Mouse (Mus musculus) kidney, embryonic 16.5 days (tissue): ENCODE data around the gene Irf8. TPM values are rescaled to one million over a fixed set of nuclear protein-coding genes. Genes with fewer than 3 reads are reported as not detected.

Experiments used
- ATAC-seq: fragments of 200-750 bp; cut with Nextera tagmentation; 2 replicates; pipeline ENCODE4 v1.8.0; 2017; ENCODE audit warnings: moderate TSS enrichment; ENCODE audit not compliant: low FRiP score, low TSS enrichment
- H3K27ac ChIP-seq: fragments of 300-500 bp; sonication (generic); 2 replicates; pipeline ENCODE4 v1.5.1; 2014; ENCODE audit warnings: low read length
- H3K27me3 ChIP-seq: fragments of 300-500 bp; sonication (generic); 2 replicates; pipeline ENCODE4 v1.6.1; 2014; ENCODE audit warnings: low read length, control low read depth, mixed read lengths; ENCODE audit not compliant: insufficient read depth
- H3K36me3 ChIP-seq: fragments of 300-500 bp; sonication (generic); 2 replicates; pipeline ENCODE4 v1.6.1; 2014; ENCODE audit warnings: low read length, control low read depth, mixed read lengths; ENCODE audit not compliant: insufficient read depth
- H3K4me1 ChIP-seq: fragments of 300-500 bp; sonication (generic); 2 replicates; pipeline ENCODE4 v1.6.1; 2014; ENCODE audit warnings: low read length, control low read depth, mixed read lengths; ENCODE audit not compliant: insufficient read depth
- H3K4me2 ChIP-seq: fragments of 300-500 bp; sonication (generic); replicated peaks from 2 replicates; pipeline ENCODE4 v1.6.1; 2014; ENCODE audit warnings: low read depth, low read length
- H3K4me3 ChIP-seq: fragments of 300-500 bp; sonication (generic); 2 replicates; pipeline ENCODE4 v1.5.1; 2014; ENCODE audit warnings: mild to moderate bottlenecking, low read length
- H3K9ac ChIP-seq: fragments of 300-500 bp; sonication (generic); replicated peaks from 2 replicates; pipeline ENCODE4 v1.6.1; 2014; ENCODE audit warnings: low read length
- H3K9me3 ChIP-seq: fragments of 300-500 bp; sonication (generic); 2 replicates; pipeline ENCODE4 v1.6.1; 2016; ENCODE audit warnings: low read length, control low read depth
- WGBS: fragments of 180-500 bp; shearing (Covaris S2); extraction: QIAGEN DNeasy Blood & Tissue Kit; methylation state at CpG from one replicate; pipeline ENCODE4 v1.1.7; 2014; 5-methylcytosine and 5-hydroxymethylcytosine counted together
- polyA plus RNA-seq: library from polyadenylated mRNA; unstranded; fragments of >200 nt; fragmentation: Nextera tagmentation; extraction: Ambion mirVana; gene quantifications from 2 replicates; pipeline ENCODE4 v1.2.1, GENCODE M21; 2015

Irf8 gene
- polyA plus RNA-seq, 1 experiment from 2014 or later: 10.0 TPM

DNA sequence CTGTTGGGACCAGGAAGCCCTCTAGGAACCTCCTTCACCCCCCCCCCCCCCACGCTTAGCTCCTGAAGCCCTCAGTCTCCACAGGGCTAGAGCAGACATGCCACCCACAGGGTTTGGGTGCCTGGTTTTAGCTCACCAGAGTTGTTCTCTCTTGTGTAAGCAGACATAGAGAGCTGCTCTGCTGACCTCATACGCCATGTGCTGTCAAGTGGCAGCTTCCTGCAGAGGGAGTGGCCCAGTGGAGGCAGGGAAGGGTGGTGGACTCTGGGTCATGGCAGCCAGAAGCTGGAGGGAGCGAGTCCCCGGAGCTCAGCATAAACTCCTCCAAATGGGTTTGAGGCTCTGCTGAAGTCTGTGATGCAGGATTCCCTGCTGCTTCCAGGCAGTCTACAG, 7.7 kb downstream of the Irf8 start:
- Histone ChIP-seq H3K27ac (peak overlapping the region; percentile 81), H3K4me3 (no peak overlapping the region), H3K27me3 (0 out of 2 replicates have a peak, but pooled peaks cover 3% of the 10 kb centered on the region), H3K4me2 (no peak overlapping the region), H3K9me3 (no peaks in the 10 kb centered on the region), H3K9ac (0 out of 2 replicates have a peak overlapping the region, but pooled peaks have one; percentile 5), H3K4me1 (peaks cover 32% of the 10 kb centered on the region), H3K36me3 (no peaks in the 10 kb centered on the region; the same call in 1 of the 2 replicates)
- WGBS: 48% methylated on average over 4 of the region's 4 CpGs
- ATAC-seq: peak; percentile 31; the same call in 1 of the 2 replicates

DNA sequence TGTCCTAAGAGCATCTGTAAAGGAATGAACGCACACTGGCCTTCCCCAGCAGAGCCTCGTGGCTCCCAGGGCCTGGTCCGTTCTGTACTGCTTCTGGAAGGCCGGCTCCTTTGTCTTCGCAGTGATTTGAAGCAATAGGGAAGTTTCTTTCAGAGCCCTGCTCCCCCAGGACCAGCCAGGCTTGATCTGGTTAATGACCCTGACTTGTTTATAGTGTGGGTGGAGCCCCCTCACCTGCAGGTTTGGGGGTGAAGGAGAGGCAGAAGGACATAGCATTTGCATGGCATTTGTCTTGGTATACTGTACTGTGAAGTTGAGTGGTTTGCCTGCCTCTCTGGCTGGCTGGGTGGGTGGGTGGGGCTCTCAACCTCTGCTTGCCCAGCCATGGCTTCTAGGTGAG, 8.3 kb downstream of the Irf8 start:
- 48% methylated on average over 5 of the region's 5 CpGs for WGBS
- H3K4me2 ChIP-seq: no peak overlapping the region

DNA sequence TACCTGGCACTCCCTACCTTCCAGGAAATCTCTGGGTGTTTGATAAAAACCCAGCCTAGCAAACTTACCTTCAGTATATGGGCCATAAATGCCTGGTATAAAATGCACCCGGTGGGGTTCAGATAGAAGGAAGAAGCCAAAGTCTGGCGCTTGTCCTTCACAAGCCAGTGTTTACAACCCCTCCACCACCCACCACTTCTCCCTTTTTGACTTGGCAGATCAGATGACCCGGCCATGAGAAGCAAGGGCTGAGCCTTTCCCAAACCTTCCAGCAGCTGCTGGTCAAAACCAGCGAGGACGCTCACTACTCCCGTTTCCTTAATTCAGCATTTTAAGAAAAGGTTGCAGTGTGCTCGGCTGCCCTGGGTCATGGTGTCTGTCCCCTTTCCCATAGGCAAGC, 9.1 kb downstream of the Irf8 start:
- Histone ChIP-seq H3K36me3 (no peaks in the 10 kb centered on the region), H3K4me2 (no peak overlapping the region), H3K27me3 (no peaks in the 10 kb centered on the region), H3K27ac (no peak overlapping the region), H3K9me3 (no peaks in the 10 kb centered on the region), H3K4me1 (peaks cover 32% of the 10 kb centered on the region), H3K4me3 (no peak overlapping the region), H3K9ac (no peak overlapping the region)
- WGBS: 30% methylated on average over 7 of the region's 7 CpGs
- ATAC-seq: no peak

More for the DNA sequence above, 8.3 kb downstream of the Irf8 start:
- Histone ChIP-seq H3K4me3 (no peak overlapping the region), H3K9me3 (no peaks in the 10 kb centered on the region), H3K36me3 (no peaks in the 10 kb centered on the region; the same call in 1 of the 2 replicates), H3K4me1 (peaks cover 32% of the 10 kb centered on the region), H3K9ac (no peak overlapping the region), H3K27ac (peak overlapping the region; percentile 81), H3K27me3 (no peaks in the 10 kb centered on the region)
- no peak for ATAC-seq

DNA sequence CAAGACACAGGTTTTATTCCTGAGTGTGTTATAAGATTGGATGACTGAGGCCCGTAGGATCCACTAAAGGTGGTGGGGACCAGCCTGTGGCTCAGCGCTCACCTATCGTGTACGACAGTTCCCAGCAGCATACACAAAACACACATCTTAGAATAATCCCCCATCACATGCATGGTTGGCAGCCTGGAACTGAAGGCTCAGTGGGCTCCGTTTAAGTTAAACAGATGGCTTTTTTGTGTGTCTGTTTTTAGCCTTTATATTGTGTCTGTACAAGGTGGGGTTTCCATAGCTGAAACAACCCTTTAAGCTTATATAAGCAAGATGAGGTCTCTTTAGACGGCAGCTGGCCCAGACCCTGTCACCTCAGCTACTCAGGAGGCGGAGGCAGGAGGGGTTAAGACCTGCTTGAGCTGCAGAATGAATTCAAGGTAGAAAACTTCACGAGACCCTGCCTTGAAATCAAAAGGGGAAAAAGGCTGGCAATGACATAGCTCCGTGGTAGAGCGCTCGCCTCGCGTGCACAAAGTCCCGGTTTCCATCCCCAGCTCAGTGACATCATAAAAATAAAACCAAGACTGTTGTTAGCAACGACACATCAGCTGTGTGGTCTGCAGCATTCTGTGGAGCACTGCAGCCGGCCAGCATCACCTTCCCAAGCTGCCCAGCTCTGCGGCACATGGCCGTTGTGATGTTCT, 10.0 kb downstream of the Irf8 start:
- Histone ChIP-seq H3K4me2 (no peak overlapping the region), H3K9me3 (no peaks in the 10 kb centered on the region), H3K4me3 (no peak overlapping the region), H3K27me3 (no peaks in the 10 kb centered on the region), H3K36me3 (no peaks in the 10 kb centered on the region), H3K27ac (no peak overlapping the region), H3K9ac (no peak overlapping the region), H3K4me1 (peaks cover 33% of the 10 kb centered on the region)
- no peak for ATAC-seq
- WGBS: 64% methylated on average over 18 of the region's 18 CpGs

DNA sequence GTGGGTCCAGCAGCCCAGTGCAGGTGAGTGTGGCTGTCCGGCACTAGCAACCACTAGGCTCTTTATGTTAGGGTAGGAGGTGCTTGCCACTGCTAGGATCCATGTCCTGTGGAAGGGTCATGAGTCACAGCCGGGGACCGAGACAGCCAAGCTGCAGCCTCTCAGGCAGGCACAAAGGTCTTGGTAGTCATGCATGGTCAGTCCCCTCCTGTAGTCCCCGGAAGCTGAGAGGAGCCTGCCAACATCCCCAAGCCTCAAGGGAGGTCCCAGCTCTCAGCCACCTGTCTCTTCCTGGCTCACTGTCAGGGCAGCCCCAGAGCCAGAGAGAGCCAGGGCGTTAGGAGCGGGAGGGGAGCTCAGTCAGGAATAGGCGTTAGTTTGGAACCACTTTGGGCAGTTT, 11.1 kb downstream of the Irf8 start:
- no peak for ATAC-seq
- Histone ChIP-seq H3K27me3 (no peaks in the 10 kb centered on the region), H3K9me3 (no peaks in the 10 kb centered on the region), H3K4me2 (no peak overlapping the region), H3K27ac (no peak overlapping the region), H3K9ac (no peak overlapping the region), H3K4me1 (peaks cover 45% of the 10 kb centered on the region), H3K36me3 (no peaks in the 10 kb centered on the region), H3K4me3 (no peak overlapping the region)
- WGBS: 65% methylated on average over 7 of the region's 7 CpGs

DNA sequence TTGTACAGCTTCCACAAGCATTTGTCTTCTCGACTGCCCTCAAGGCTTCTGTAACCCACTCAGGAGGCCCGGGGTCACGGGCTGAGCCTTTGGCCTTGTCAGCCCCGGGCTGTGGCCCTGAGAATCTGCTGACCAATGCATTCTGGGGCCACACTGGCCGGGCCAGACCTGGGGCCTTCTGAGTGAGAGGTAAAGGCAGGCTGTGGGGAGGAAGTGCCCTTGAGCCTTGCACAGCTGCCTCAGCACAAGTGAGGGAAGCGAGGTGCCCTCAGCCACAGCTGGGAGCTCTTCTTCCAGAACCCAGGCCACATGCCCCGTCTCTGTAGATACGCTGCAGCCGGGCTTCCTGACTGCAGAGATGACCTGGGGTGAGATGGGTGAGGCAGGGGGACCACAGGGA, 14.5 kb downstream of the Irf8 start:
- no peaks in the 10 kb centered on the region for H3K27me3 ChIP-seq
- H3K9me3 ChIP-seq: no peaks in the 10 kb centered on the region
- 68% methylated on average over 9 of the region's 9 CpGs for WGBS
- H3K4me3 ChIP-seq: no peak overlapping the region
- no peak overlapping the region for H3K9ac ChIP-seq
- no peak for ATAC-seq
- no peaks in the 10 kb centered on the region for H3K36me3 ChIP-seq
- no peak overlapping the region for H3K4me2 ChIP-seq
- H3K27ac ChIP-seq: no peak overlapping the region
- H3K4me1 ChIP-seq: peaks cover 52% of the 10 kb centered on the region

DNA sequence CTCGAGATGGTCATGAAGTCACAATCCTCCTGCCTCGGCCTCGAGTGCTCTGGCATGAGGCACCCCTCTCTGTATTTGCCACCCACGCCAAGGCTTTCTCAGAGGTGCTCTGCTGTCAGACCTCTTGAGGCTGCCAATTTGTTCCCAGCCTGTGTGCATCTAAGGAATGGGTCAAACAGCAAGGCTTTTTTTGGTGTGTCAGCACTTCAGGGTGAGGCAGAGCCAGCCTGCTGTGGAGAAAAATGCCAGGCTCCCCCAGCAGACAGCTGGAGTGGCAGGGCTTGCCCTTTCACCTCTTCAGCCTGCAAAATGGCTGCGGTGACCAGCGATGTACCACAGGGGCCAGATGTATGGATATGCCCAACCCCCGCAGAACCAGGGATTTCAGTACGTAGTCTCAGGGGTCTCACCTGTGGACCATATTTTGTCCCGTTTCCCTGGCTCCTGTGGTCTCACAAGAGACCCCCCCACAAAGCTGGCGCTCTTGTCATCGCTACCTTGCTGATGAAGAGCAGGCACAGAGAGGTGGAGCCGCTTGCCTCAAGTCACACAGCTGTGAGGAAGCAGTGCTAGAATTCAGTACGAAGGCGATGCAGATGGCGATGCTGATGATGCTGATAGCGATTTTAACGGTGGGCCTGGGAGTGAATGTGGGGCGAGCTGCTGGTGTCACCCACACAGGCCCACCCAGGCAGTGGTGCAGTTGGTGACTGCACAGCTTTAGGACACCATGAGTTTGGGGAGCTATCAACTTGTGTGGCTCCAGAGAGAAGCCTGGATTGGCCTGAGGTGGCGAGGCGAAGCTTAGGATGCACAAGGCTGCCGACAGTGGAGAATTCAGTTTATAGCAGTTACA, 15.3 kb downstream of the Irf8 start:
- H3K4me1 ChIP-seq: peaks cover 54% of the 10 kb centered on the region
- H3K4me2 ChIP-seq: peak overlapping the region; percentile 34
- ATAC-seq: no peak; the same call in 1 of the 2 replicates
- H3K27ac ChIP-seq: peak overlapping the region; percentile 89
- WGBS: 55% methylated on average over 21 of the region's 21 CpGs
- H3K9me3 ChIP-seq: no peaks in the 10 kb centered on the region
- H3K36me3 ChIP-seq: no peaks in the 10 kb centered on the region
- peak overlapping the region; percentile 36 for H3K9ac ChIP-seq
- no peaks in the 10 kb centered on the region for H3K27me3 ChIP-seq
- no peak overlapping the region for H3K4me3 ChIP-seq

DNA sequence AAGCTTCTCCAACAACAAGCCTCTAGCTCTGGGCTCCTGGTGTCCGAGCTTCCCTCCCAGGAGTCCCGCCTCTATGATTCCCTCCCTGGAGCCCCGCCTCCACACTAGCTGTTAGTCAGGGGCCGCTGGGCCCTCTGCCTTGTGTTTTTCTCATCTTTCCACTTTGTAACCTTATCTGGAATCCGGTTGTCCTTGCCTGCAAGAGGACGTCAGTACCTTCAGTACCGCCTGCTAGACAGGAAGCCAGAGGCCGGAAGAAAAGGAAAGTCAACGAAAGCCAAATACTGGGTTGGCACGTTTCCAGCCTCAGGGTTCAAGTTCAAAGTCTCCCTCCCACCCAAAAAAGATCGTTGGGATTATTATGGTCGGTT, 15.9 kb downstream of the Irf8 start:
- Histone ChIP-seq H3K9me3 (no peaks in the 10 kb centered on the region), H3K9ac (peak overlapping the region; percentile 36), H3K4me1 (peaks cover 53% of the 10 kb centered on the region), H3K27me3 (no peaks in the 10 kb centered on the region), H3K36me3 (no peaks in the 10 kb centered on the region), H3K27ac (peak overlapping the region; percentile 89), H3K4me3 (no peak overlapping the region), H3K4me2 (peak overlapping the region; percentile 34)
- WGBS: 3% methylated on average over 12 of the region's 12 CpGs
- ATAC-seq: peak; percentile 74

DNA sequence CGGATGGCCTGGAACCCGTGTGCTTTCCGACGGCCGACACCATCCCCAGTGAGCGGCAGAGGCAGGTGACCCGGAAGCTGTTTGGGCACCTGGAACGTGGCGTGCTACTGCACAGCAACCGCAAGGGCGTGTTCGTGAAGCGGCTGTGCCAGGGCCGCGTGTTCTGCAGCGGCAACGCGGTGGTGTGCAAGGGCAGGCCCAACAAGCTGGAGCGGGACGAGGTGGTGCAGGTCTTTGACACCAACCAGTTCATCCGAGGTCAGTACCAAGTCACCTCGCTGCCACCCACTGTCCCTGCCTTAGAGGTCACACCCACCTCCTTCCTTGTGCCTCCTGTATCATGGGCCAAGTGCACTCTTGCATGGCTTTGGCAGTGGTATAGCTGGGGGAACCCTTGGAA, 17.3 kb downstream of the Irf8 start:
- peaks cover 53% of the 10 kb centered on the region for H3K4me1 ChIP-seq
- H3K4me2 ChIP-seq: no peak overlapping the region
- 93% methylated on average over 22 of the region's 22 CpGs for WGBS
- no peaks in the 10 kb centered on the region for H3K36me3 ChIP-seq
- no peak for ATAC-seq
- no peak overlapping the region for H3K9ac ChIP-seq
- H3K9me3 ChIP-seq: no peaks in the 10 kb centered on the region
- H3K27ac ChIP-seq: no peak overlapping the region
- no peak overlapping the region for H3K4me3 ChIP-seq
- no peaks in the 10 kb centered on the region for H3K27me3 ChIP-seq
